Mouse (Mus musculus): Measurements from ENCODE around the gene Tnr. TPM values are rescaled to one million over a fixed set of nuclear protein-coding genes. Genes with fewer than 3 reads are reported as not detected.

The Tnr gene
- total RNA-seq, 1 experiment from 2014 or later: 2.7 TPM

GRCm38 (mm10) chr1:159629822-159630589, 106.4 kb downstream of the Tnr start:
- DNase-seq: no peak

GRCm38 (mm10) chr1:159632558-159632957, 109.0 kb downstream of the Tnr start:
- DNase-seq: no peak

GRCm38 (mm10) chr1:159639408-159639807, 115.8 kb downstream of the Tnr start:
- no peak for DNase-seq

- DNase-seq: no peak
Observed at GRCm38 (mm10) chr1:159645719-159646118, 122.2 kb downstream of the Tnr start.

GRCm38 (mm10) chr1:159650486-159650885, 126.9 kb downstream of the Tnr start:
- DNase-seq: no peak

GRCm38 (mm10) chr1:159655241-159655640, 131.7 kb downstream of the Tnr start:
- DNase-seq: no peak

- no peak for DNase-seq
Observed at GRCm38 (mm10) chr1:159657856-159658542, 134.4 kb downstream of the Tnr start.

GRCm38 (mm10) chr1:159660620-159661501, 137.3 kb downstream of the Tnr start:
- no peak for DNase-seq

GRCm38 (mm10) chr1:159664496-159664895, 140.9 kb downstream of the Tnr start:
- DNase-seq: no peak

GRCm38 (mm10) chr1:159664945-159665344, 141.4 kb downstream of the Tnr start:
- no peak for DNase-seq

GRCm38 (mm10) chr1:159670629-159671150, 147.1 kb downstream of the Tnr start:
- peak; percentile 73 for DNase-seq

GRCm38 (mm10) chr1:159671181-159671580, 147.6 kb downstream of the Tnr start:
- DNase-seq: no peak

- no peak for DNase-seq
Observed at GRCm38 (mm10) chr1:159674240-159674639, 150.7 kb downstream of the Tnr start.

GRCm38 (mm10) chr1:159675472-159675871, 151.9 kb downstream of the Tnr start:
- DNase-seq: no peak

GRCm38 (mm10) chr1:159678221-159678935, 154.8 kb downstream of the Tnr start:
- DNase-seq: no peak

- DNase-seq: no peak
Observed at GRCm38 (mm10) chr1:159681252-159681651, 157.7 kb downstream of the Tnr start.

- peak; percentile 92 for DNase-seq
Observed at GRCm38 (mm10) chr1:159686476-159687231, 163.1 kb downstream of the Tnr start.

GRCm38 (mm10) chr1:159696717-159697116, 173.1 kb downstream of the Tnr start:
- DNase-seq: no peak

GRCm38 (mm10) chr1:159702038-159702437, 178.5 kb downstream of the Tnr start:
- DNase-seq: peak; percentile 59

- no peak for DNase-seq
Observed at GRCm38 (mm10) chr1:159704925-159705324, 181.4 kb downstream of the Tnr start.

GRCm38 (mm10) chr1:159716301-159716700, 192.7 kb downstream of the Tnr start:
- no peak for DNase-seq

All from adrenal gland, postnatal 14 days (tissue).